Mouse (Mus musculus): ENCODE data around the gene Tas2r126.

GRCm38 (mm10) chr6:42484633-42485032, 50.3 kb downstream of the Tas2r126 start:
- TF ChIP-seq EP300 (IDR thresholded peaks at IDR 0.05; ENCODE audit: insufficient read depth, low read depth, low read length): no peak
- TF ChIP-seq POLR2A (IDR thresholded peaks at IDR 0.05; ENCODE audit: insufficient read depth, low read depth, low read length): no peak
- TF ChIP-seq CTCF (IDR thresholded peaks at IDR 0.05): no peak
